Mouse (Mus musculus) left cerebral cortex, postnatal 4 days (tissue): ENCODE data around the gene Spock3. TPM values are rescaled to one million over a fixed set of nuclear protein-coding genes. Genes with fewer than 3 reads are reported as not detected.
A peak's percentile ranks its signal among the peaks of the same experiment; 100 is the strongest.
"Not testable (repeated sequence)": the region's sequence is repeated elsewhere in the genome, so short reads cannot be mapped to it uniquely, and the experiment has no call there.

Experiments used
- DNase-seq: peaks from one replicate; pipeline ENCODE4 v3.0.0-alpha.2; 2022
- intact Hi-C: fragments of 180-260 bp; cut with DNase I; formaldehyde crosslinking; loops from one replicate; pipeline ENCODE4 v1.15.1; 2025
- total RNA-seq, 2 experiments: library from RNA; stranded (reverse); gene quantifications; 2 replicates each; pipeline ENCODE4 v1.2.3; 2021

Gene Spock3
- total RNA-seq: 10 to 100 TPM; 41.7 to 45.6 TPM

GRCm38 (mm10) chr8:62950709-62951108 lies at the start of gene Spock3:
Gene Spock3, plus strand, starts transcription at chr8:62951009.
- DNase-seq: no peak
- intact Hi-C loops: loop anchor here (10.0 kb wide), 1 partner anchor 924 kb away; no protein-coding TSS in a partner anchor

- intact Hi-C loops: loop anchor here (10.0 kb wide), 1 partner anchor 923 kb away; no protein-coding TSS in a partner anchor
- DNase-seq: peak; percentile 58
These were observed 645 bp downstream of the Spock3 start for GRCm38 (mm10) chr8:62951173-62952134.

GRCm38 (mm10) chr8:62952481-62952880 lies 1.7 kb downstream of the Spock3 start:
- intact Hi-C loops: loop anchor here (10.0 kb wide), 1 partner anchor 922 kb away; no protein-coding TSS in a partner anchor
- DNase-seq: no peak

- intact Hi-C loops: no loop called here
- DNase-seq: no peak
These were observed 11.8 kb downstream of the Spock3 start for GRCm38 (mm10) chr8:62962608-62963007.

GRCm38 (mm10) chr8:62969802-62970372 lies 19.1 kb downstream of the Spock3 start:
- DNase-seq: peak; percentile 3
- intact Hi-C loops: no loop called here

- intact Hi-C loops: no loop called here
- no peak for DNase-seq
These were observed 138.2 kb downstream of the Spock3 start for GRCm38 (mm10) chr8:63088984-63089383.

- intact Hi-C loops: no loop called here
These were observed 147.4 kb downstream of the Spock3 start for GRCm38 (mm10) chr8:63098200-63098599.

GRCm38 (mm10) chr8:63109761-63110160 lies 159.0 kb downstream of the Spock3 start:
- intact Hi-C loops: no loop called here
- DNase-seq: no peak

More at GRCm38 (mm10) chr8:63098200-63098599, 147.4 kb downstream of the Spock3 start:
- no peak for DNase-seq

- DNase-seq: no peak
- intact Hi-C loops: no loop called here
These were observed 162.1 kb downstream of the Spock3 start for GRCm38 (mm10) chr8:63112919-63113318.

GRCm38 (mm10) chr8:63120508-63120907 lies 169.7 kb downstream of the Spock3 start:
- intact Hi-C loops: no loop called here
- no peak for DNase-seq

GRCm38 (mm10) chr8:63135406-63135805 lies 184.6 kb downstream of the Spock3 start:
- intact Hi-C loops: no loop called here
- no peak for DNase-seq

GRCm38 (mm10) chr8:63163861-63164260 lies 213.1 kb downstream of the Spock3 start:
- intact Hi-C loops, DNase-seq: not testable (repeated sequence)

GRCm38 (mm10) chr8:63165326-63165725 lies 214.5 kb downstream of the Spock3 start:
- DNase-seq: no peak
- intact Hi-C loops: no loop called here

- DNase-seq: no peak
- intact Hi-C loops: no loop called here
These were observed 219.1 kb downstream of the Spock3 start for GRCm38 (mm10) chr8:63169956-63170355.

GRCm38 (mm10) chr8:63181272-63181671 lies 230.5 kb downstream of the Spock3 start:
- DNase-seq: no peak
- intact Hi-C loops: no loop called here

- intact Hi-C loops: no loop called here
- no peak for DNase-seq
These were observed 308.1 kb downstream of the Spock3 start for GRCm38 (mm10) chr8:63258812-63259385.

GRCm38 (mm10) chr8:63262516-63262915 lies 311.7 kb downstream of the Spock3 start:
- DNase-seq: no peak
- intact Hi-C loops: no loop called here

- intact Hi-C loops: no loop called here
These were observed 384.6 kb downstream of the Spock3 start for GRCm38 (mm10) chr8:63335366-63335765.

GRCm38 (mm10) chr8:63368580-63368979 lies 417.8 kb downstream of the Spock3 start:
- intact Hi-C loops: no loop called here
- no peak for DNase-seq

More at GRCm38 (mm10) chr8:63335366-63335765, 384.6 kb downstream of the Spock3 start:
- DNase-seq: no peak

- intact Hi-C loops: no loop called here
These were observed 446.9 kb downstream of the Spock3 start for GRCm38 (mm10) chr8:63397659-63398058.

More at GRCm38 (mm10) chr8:63397659-63398058, 446.9 kb downstream of the Spock3 start:
- DNase-seq: no peak
